Mouse (Mus musculus): ENCODE results near the gene Cidec.

Gene Cidec

GRCm38 (mm10) chr6:113447639-113448038, 12.1 kb upstream of the Cidec start:
- DNase-seq (ENCODE audit: extremely low read depth, insufficient read length, low spot score): no peak

GRCm38 (mm10) chr6:113444207-113444965, 8.8 kb upstream of the Cidec start:
- DNase-seq (ENCODE audit: extremely low read depth, insufficient read length, low spot score): no peak

GRCm38 (mm10) chr6:113443091-113443490, 7.5 kb upstream of the Cidec start:
- no peak for DNase-seq (ENCODE audit: extremely low read depth, insufficient read length, low spot score)

GRCm38 (mm10) chr6:113442442-113443090, 7.0 kb upstream of the Cidec start, which contains the start of gene Jagn1:
Gene Jagn1, plus strand, starts transcription at chr6:113442569.
- DNase-seq (ENCODE audit: extremely low read depth, insufficient read length, low spot score): peak; percentile 87

GRCm38 (mm10) chr6:113442087-113442441, 6.5 kb upstream of the Cidec start:
- DNase-seq (ENCODE audit: extremely low read depth, insufficient read length, low spot score): no peak

GRCm38 (mm10) chr6:113441147-113441680, 5.7 kb upstream of the Cidec start:
- peak; percentile 70 for DNase-seq (ENCODE audit: extremely low read depth, insufficient read length, low spot score)

- DNase-seq (ENCODE audit: extremely low read depth, insufficient read length, low spot score): no peak
These were observed 5.1 kb upstream of the Cidec start for GRCm38 (mm10) chr6:113440686-113441085.

- no peak for DNase-seq (ENCODE audit: extremely low read depth, insufficient read length, low spot score)
These were observed 3.3 kb upstream of the Cidec start for GRCm38 (mm10) chr6:113438721-113439430.

- DNase-seq (ENCODE audit: extremely low read depth, insufficient read length, low spot score): no peak
These were observed 1.6 kb upstream of the Cidec start for GRCm38 (mm10) chr6:113437135-113437534.

- DNase-seq (ENCODE audit: extremely low read depth, insufficient read length, low spot score): no peak
These were observed 869 bp downstream of the Cidec start for GRCm38 (mm10) chr6:113434691-113435090.

- no peak for DNase-seq (ENCODE audit: extremely low read depth, insufficient read length, low spot score)
These were observed 1.9 kb downstream of the Cidec start for GRCm38 (mm10) chr6:113433661-113434060.

- DNase-seq (ENCODE audit: extremely low read depth, insufficient read length, low spot score): no peak
These were observed 3.8 kb downstream of the Cidec start for GRCm38 (mm10) chr6:113431801-113432200.

GRCm38 (mm10) chr6:113430846-113431245, 4.7 kb downstream of the Cidec start:
- DNase-seq (ENCODE audit: extremely low read depth, insufficient read length, low spot score): no peak

GRCm38 (mm10) chr6:113429965-113430364, 5.6 kb downstream of the Cidec start:
- no peak for DNase-seq (ENCODE audit: extremely low read depth, insufficient read length, low spot score)

- DNase-seq (ENCODE audit: extremely low read depth, insufficient read length, low spot score): no peak
These were observed 7.6 kb downstream of the Cidec start for GRCm38 (mm10) chr6:113428006-113428405.

GRCm38 (mm10) chr6:113427397-113427796, 8.2 kb downstream of the Cidec start:
- no peak for DNase-seq (ENCODE audit: extremely low read depth, insufficient read length, low spot score)

GRCm38 (mm10) chr6:113426696-113427095, 8.9 kb downstream of the Cidec start:
- no peak for DNase-seq (ENCODE audit: extremely low read depth, insufficient read length, low spot score)

- no peak for DNase-seq (ENCODE audit: extremely low read depth, insufficient read length, low spot score)
These were observed 11.4 kb downstream of the Cidec start for GRCm38 (mm10) chr6:113424187-113424586.

- DNase-seq (ENCODE audit: extremely low read depth, insufficient read length, low spot score): no peak
These were observed 12.6 kb downstream of the Cidec start for GRCm38 (mm10) chr6:113423000-113423399.

GRCm38 (mm10) chr6:113419199-113419587, 16.4 kb downstream of the Cidec start, which contains the start of gene Rpusd3:
Gene Rpusd3, minus strand, starts transcription at chr6:113419340.
- DNase-seq (ENCODE audit: extremely low read depth, insufficient read length, low spot score): peak; percentile 89

Measured in 3134 (cell line).